Mouse (Mus musculus) stomach, postnatal 0 days (tissue): ENCODE data around the gene Prkab1. TPM values are rescaled to one million over a fixed set of nuclear protein-coding genes. Genes with fewer than 3 reads are reported as not detected.
A peak's percentile ranks its signal among the peaks of the same experiment; 100 is the strongest.

Source experiments
- ATAC-seq: fragments of 200-750 bp; cut with Nextera tagmentation; 2 replicates; pipeline ENCODE4 v1.8.0; 2017; ENCODE audit not compliant: low FRiP score, low TSS enrichment
- DNase-seq: peaks from one replicate; pipeline ENCODE4 v3.0.0-alpha.2; 2016; ENCODE audit warnings: low spot score
- H3K27ac ChIP-seq: fragments of 300-500 bp; sonication (generic); replicated peaks from 2 replicates; pipeline ENCODE4 v1.5.1; 2014; ENCODE audit warnings: mild to moderate bottlenecking, control low read depth
- H3K27me3 ChIP-seq: fragments of 300-500 bp; sonication (generic); 2 replicates; pipeline ENCODE4 v1.6.1; 2014; ENCODE audit warnings: low read length; ENCODE audit not compliant: control insufficient read depth, insufficient read depth
- H3K36me3 ChIP-seq: fragments of 300-500 bp; sonication (generic); 2 replicates; pipeline ENCODE4 v1.6.1; 2014; ENCODE audit warnings: low read length, mixed read lengths; ENCODE audit not compliant: control insufficient read depth, insufficient read depth
- H3K4me1 ChIP-seq: fragments of 300-500 bp; sonication (generic); replicated peaks from 2 replicates; pipeline ENCODE4 v1.6.1; 2014; ENCODE audit warnings: antibody characterized with exemption; ENCODE audit not compliant: control insufficient read depth, insufficient read depth
- H3K4me2 ChIP-seq: fragments of 300-500 bp; sonication (generic); replicated peaks from 2 replicates; pipeline ENCODE4 v1.6.1; 2014; ENCODE audit warnings: low read depth, mild to moderate bottlenecking, control low read depth, moderate library complexity
- H3K4me3 ChIP-seq: fragments of 300-500 bp; sonication (generic); 2 replicates; pipeline ENCODE4 v1.5.1; 2014; ENCODE audit warnings: low read depth, low read length, control low read depth
- H3K9ac ChIP-seq: fragments of 300-500 bp; sonication (generic); 2 replicates; pipeline ENCODE4 v1.6.1; 2014; ENCODE audit warnings: mild to moderate bottlenecking, low read length, control low read depth, mixed read lengths
- H3K9me3 ChIP-seq: fragments of 300-500 bp; sonication (generic); 2 replicates; pipeline ENCODE4 v1.6.1; 2016; ENCODE audit warnings: low read length; ENCODE audit not compliant: control insufficient read depth
- CTCF ChIP-seq: IDR thresholded peaks from 2 replicates; pipeline ENCODE4 v1.5.1; 2016; ENCODE audit warnings: antibody characterized with exemption, low read depth, mild to moderate bottlenecking, moderate library complexity
- EP300 ChIP-seq: optimal IDR thresholded peaks from 2 replicates; pipeline ENCODE3; 2016; ENCODE audit warnings: antibody characterized with exemption
- WGBS: fragments of 180-500 bp; shearing (Covaris S2); extraction: QIAGEN DNeasy Blood & Tissue Kit; methylation state at CpG from one replicate; pipeline ENCODE4 v1.1.7; 2014; 5-methylcytosine and 5-hydroxymethylcytosine counted together
- polyA plus RNA-seq: library from polyadenylated mRNA; unstranded; fragments of >200 nt; fragmentation: Nextera tagmentation; extraction: Ambion mirVana; gene quantifications from 2 replicates; pipeline ENCODE4 v1.2.1, GENCODE M21; 2015

Gene Prkab1
- 56.6 and 65.0 TPM in 2 replicates for polyA plus RNA-seq

GRCm38 (mm10) chr5:116024327-116024739 is at the start of gene Prkab1:
Gene Prkab1, minus strand, starts transcription at chr5:116024508.
- Histone ChIP-seq H3K4me3 (peak within 1 kb of the TSS; percentile 81), H3K9me3 (no peaks in the 10 kb centered on the region), H3K27me3 (no peaks in the 10 kb centered on the region), H3K36me3 (peaks cover 13% of the 10 kb centered on the region), H3K4me1 (peaks cover 2% of the 10 kb centered on the region; the same call in 1 of the 2 replicates), H3K4me2 (peak within 1 kb of the TSS; percentile 90), H3K27ac (peak within 1 kb of the TSS; percentile 84), H3K9ac (peak within 1 kb of the TSS; percentile 85)
- WGBS = under 1% methylated on average over 46 of the region's 46 CpGs
- ATAC-seq (peak; percentile 94), DNase-seq (peak; percentile 94)
- TF ChIP-seq CTCF = peak; percentile 78
- TF ChIP-seq EP300 = no peak

- Histone ChIP-seq H3K4me3 (no peak overlapping the region), H3K4me2 (no peak overlapping the region), H3K27me3 (no peaks in the 10 kb centered on the region), H3K27ac (no peak overlapping the region), H3K9me3 (no peaks in the 10 kb centered on the region), H3K4me1 (no peaks in the 10 kb centered on the region), H3K9ac (no peak overlapping the region), H3K36me3 (no peaks in the 10 kb centered on the region)
- no peak for DNase-seq
- ATAC-seq = no peak
- WGBS = 93% methylated on average over 4 of the region's 4 CpGs
- no peak for TF ChIP-seq EP300
- TF ChIP-seq CTCF = no peak
These were observed 45.3 kb upstream of the Prkab1 start for GRCm38 (mm10) chr5:116069618-116070017.

- Histone ChIP-seq H3K9me3 (no peaks in the 10 kb centered on the region), H3K4me2 (no peak overlapping the region), H3K9ac (no peak overlapping the region), H3K4me1 (no peaks in the 10 kb centered on the region), H3K27me3 (no peaks in the 10 kb centered on the region), H3K27ac (no peak overlapping the region), H3K36me3 (no peaks in the 10 kb centered on the region), H3K4me3 (no peak overlapping the region)
- TF ChIP-seq EP300 = no peak
- no peak for TF ChIP-seq CTCF
- WGBS = 46% methylated on average over 6 of the region's 6 CpGs
- no peak for DNase-seq
- ATAC-seq = no peak
These were observed 28.5 kb upstream of the Prkab1 start for GRCm38 (mm10) chr5:116052826-116053225.

- H3K9me3 ChIP-seq = no peaks in the 10 kb centered on the region
- no peak for ATAC-seq
- no peak overlapping the region for H3K27ac ChIP-seq
- H3K9ac ChIP-seq = no peak overlapping the region
- H3K27me3 ChIP-seq = no peaks in the 10 kb centered on the region
- DNase-seq = no peak
- H3K4me1 ChIP-seq = no peaks in the 10 kb centered on the region
- no peaks in the 10 kb centered on the region for H3K36me3 ChIP-seq
- no peak overlapping the region for H3K4me3 ChIP-seq
- H3K4me2 ChIP-seq = no peak overlapping the region
- TF ChIP-seq CTCF (no peak), EP300 (no peak)
- 74% methylated on average over 5 of the region's 5 CpGs for WGBS
These were observed 27.9 kb upstream of the Prkab1 start for GRCm38 (mm10) chr5:116052171-116052570.

GRCm38 (mm10) chr5:116049821-116050220 is 25.5 kb upstream of the Prkab1 start:
- 67% methylated on average over 4 of the region's 4 CpGs for WGBS
- no peak overlapping the region for H3K9ac ChIP-seq
- no peak for DNase-seq
- H3K4me1 ChIP-seq = no peaks in the 10 kb centered on the region
- no peak overlapping the region for H3K4me2 ChIP-seq
- no peaks in the 10 kb centered on the region for H3K27me3 ChIP-seq
- TF ChIP-seq CTCF = no peak
- no peak for TF ChIP-seq EP300
- H3K27ac ChIP-seq = no peak overlapping the region
- no peaks in the 10 kb centered on the region for H3K9me3 ChIP-seq
- H3K4me3 ChIP-seq = no peak overlapping the region
- ATAC-seq = no peak
- H3K36me3 ChIP-seq = no peaks in the 10 kb centered on the region

GRCm38 (mm10) chr5:116048321-116048720 is 24.0 kb upstream of the Prkab1 start:
- H3K4me2 ChIP-seq = no peak overlapping the region
- H3K4me3 ChIP-seq = no peak overlapping the region
- 90% methylated on average over 3 of the region's 3 CpGs for WGBS
- TF ChIP-seq EP300 (no peak), CTCF (no peak)
- H3K9me3 ChIP-seq = no peaks in the 10 kb centered on the region
- DNase-seq = no peak
- H3K36me3 ChIP-seq = no peaks in the 10 kb centered on the region
- no peaks in the 10 kb centered on the region for H3K4me1 ChIP-seq
- H3K27ac ChIP-seq = no peak overlapping the region
- no peak overlapping the region for H3K9ac ChIP-seq
- H3K27me3 ChIP-seq = no peaks in the 10 kb centered on the region
- ATAC-seq = no peak
